Mouse (Mus musculus) forebrain, embryonic 14.5 days (tissue): ENCODE results near the gene Zswim1. TPM values are rescaled to one million over a fixed set of nuclear protein-coding genes. Genes with fewer than 3 reads are reported as not detected.
"Not testable (repeated sequence)": the region's sequence is repeated elsewhere in the genome, so short reads cannot be mapped to it uniquely, and the experiment has no call there.

Experiments used
- ATAC-seq: fragments of 200-750 bp; cut with Nextera tagmentation; 2 replicates; pipeline ENCODE4 v1.8.0; 2017; ENCODE audit warnings: mild to moderate bottlenecking, moderate library complexity
- DNase-seq: peaks from one replicate; pipeline ENCODE4 v3.0.0-alpha.2; 2015; ENCODE audit warnings: low spot score
- H3K27ac ChIP-seq: fragments of 300-500 bp; sonication (generic); 2 replicates; pipeline ENCODE4 v1.5.1; 2014; ENCODE audit warnings: low read depth, mild to moderate bottlenecking, control low read depth, low read length, moderate library complexity
- H3K27me3 ChIP-seq: fragments of 300-500 bp; sonication (generic); replicated peaks from 2 replicates; pipeline ENCODE4 v1.6.1; 2014; ENCODE audit warnings: low read length, control low read depth, mixed read lengths; ENCODE audit not compliant: control insufficient read depth, insufficient read depth
- H3K36me3 ChIP-seq: fragments of 300-500 bp; sonication (generic); 2 replicates; pipeline ENCODE4 v1.6.1; 2014; ENCODE audit warnings: low read length, control low read depth; ENCODE audit not compliant: control insufficient read depth, insufficient read depth
- H3K4me1 ChIP-seq: fragments of 300-500 bp; sonication (generic); 2 replicates; pipeline ENCODE4 v1.6.1; 2014; ENCODE audit warnings: antibody characterized with exemption, low read length, control low read depth; ENCODE audit not compliant: control insufficient read depth, insufficient read depth
- H3K4me2 ChIP-seq: fragments of 300-500 bp; sonication (generic); 2 replicates; pipeline ENCODE4 v1.6.1; 2014; ENCODE audit warnings: mild to moderate bottlenecking, control low read depth, low read length
- H3K4me3 ChIP-seq: fragments of 300-500 bp; sonication (generic); 2 replicates; pipeline ENCODE4 v1.5.1; 2014; ENCODE audit warnings: low read depth, low read length, control low read depth
- H3K9ac ChIP-seq: fragments of 300-500 bp; sonication (generic); 2 replicates; pipeline ENCODE4 v1.6.1; 2014; ENCODE audit warnings: mild to moderate bottlenecking, low read length, control low read depth, moderate library complexity
- H3K9me3 ChIP-seq: fragments of 300-500 bp; sonication (generic); replicated peaks from 2 replicates; pipeline ENCODE4 v1.6.1; 2016; ENCODE audit warnings: low read length, control low read depth, mixed read lengths; ENCODE audit not compliant: control insufficient read depth
- WGBS: fragments of 180-500 bp; shearing (Covaris S2); extraction: QIAGEN DNeasy Blood & Tissue Kit; methylation state at CpG from one replicate; pipeline ENCODE4 v1.1.7; 2014; 5-methylcytosine and 5-hydroxymethylcytosine counted together
- polyA plus RNA-seq: library from polyadenylated mRNA; unstranded; fragments of >200 nt; fragmentation: Nextera tagmentation; extraction: Ambion mirVana; gene quantifications from 2 replicates; pipeline ENCODE4 v1.2.1, GENCODE M21; 2014

Gene Zswim1
- polyA plus RNA-seq, 1 experiment from 2014 or later, result 19.5 TPM

DNA sequence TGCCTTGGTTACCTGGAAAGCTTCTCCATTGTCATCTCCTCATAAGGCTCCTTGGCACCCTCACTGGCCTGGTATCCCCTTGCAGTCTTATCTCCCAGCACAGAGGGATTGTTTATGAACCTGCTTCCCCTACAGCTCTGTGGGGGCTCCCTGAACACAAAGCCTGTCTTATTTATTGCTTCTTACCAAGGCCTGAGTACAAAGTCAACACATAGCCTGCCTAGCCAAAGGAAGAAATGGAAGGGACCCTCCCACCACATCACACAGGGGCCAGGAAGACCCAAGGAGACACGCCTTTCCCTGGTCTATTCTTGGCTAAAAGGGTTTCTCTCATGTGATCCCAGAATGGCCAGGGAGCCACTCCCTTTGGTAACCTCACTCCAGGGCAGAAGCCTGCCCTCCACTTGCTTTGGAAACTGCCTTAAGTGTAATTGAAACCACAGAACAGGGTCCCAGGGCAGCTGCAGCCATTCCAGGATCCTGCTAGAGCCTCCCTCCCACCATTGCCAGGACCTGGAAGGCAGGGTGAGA is 51.8 kb downstream of the Zswim1 start:
- H3K27ac ChIP-seq, result 0 out of 2 replicates have a peak overlapping the region, but pooled peaks have one; percentile 3
- H3K36me3 ChIP-seq, result no peaks in the 10 kb centered on the region
- no peak overlapping the region for H3K4me2 ChIP-seq
- ATAC-seq (no peak), DNase-seq (no peak)
- H3K4me3 ChIP-seq, result no peak overlapping the region
- no peaks in the 10 kb centered on the region for H3K27me3 ChIP-seq
- H3K4me1 ChIP-seq, result peaks cover 6% of the 10 kb centered on the region
- H3K9ac ChIP-seq, result no peak overlapping the region
- WGBS, result 35% methylated on average over 1 of the region's 1 CpGs
- no peaks in the 10 kb centered on the region for H3K9me3 ChIP-seq

DNA sequence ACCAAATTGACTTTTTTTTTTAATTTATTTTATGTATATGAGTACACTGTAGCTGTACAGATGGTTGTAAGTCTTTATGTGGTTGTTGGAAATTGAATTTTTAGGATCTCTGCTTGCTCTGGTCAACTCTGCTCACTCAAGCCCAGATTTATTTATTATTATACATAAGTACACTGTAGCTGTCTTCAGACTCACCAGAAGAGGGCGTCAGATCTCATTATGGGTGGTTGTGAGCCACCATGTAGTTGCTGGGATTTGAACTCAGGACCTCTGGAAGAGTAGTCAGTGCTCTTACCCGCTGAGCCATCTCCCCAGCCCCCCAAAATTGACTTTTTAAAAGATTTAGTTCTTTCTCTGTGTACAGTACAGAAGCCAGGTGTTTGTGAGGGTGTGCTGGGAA is 53.2 kb downstream of the Zswim1 start:
- not testable (repeated sequence) for DNase-seq, H3K36me3 ChIP-seq, H3K9me3 ChIP-seq, H3K27me3 ChIP-seq, H3K9ac ChIP-seq, H3K27ac ChIP-seq, ATAC-seq, H3K4me3 ChIP-seq, H3K4me2 ChIP-seq
- peaks cover 11% of the 10 kb centered on the region for H3K4me1 ChIP-seq
- WGBS, result 37% methylated on average over 2 of the region's 2 CpGs

Other genes starting within 250 kb of the Zswim1 start
- gene Spint3, start 249.2 kb upstream of the Zswim1 start, polyA plus RNA-seq, result not detected in 2 replicates
- gene Wfdc6a, start 237.2 kb upstream of the Zswim1 start, polyA plus RNA-seq, result not detected in 2 replicates
- not detected in 2 replicates for gene Eppin, start 229.1 kb upstream of the Zswim1 start, polyA plus RNA-seq
- not detected in 2 replicates for gene Wfdc6b, start 209.2 kb upstream of the Zswim1 start, polyA plus RNA-seq
- gene Wfdc8, start 209.1 kb upstream of the Zswim1 start, polyA plus RNA-seq, result not detected in 2 replicates
- gene Wfdc16, start 183.9 kb upstream of the Zswim1 start, polyA plus RNA-seq, result not detected in 2 replicates
- not detected in 2 replicates for gene Wfdc10, start 166.6 kb upstream of the Zswim1 start, polyA plus RNA-seq
- gene Wfdc9, start 166.1 kb upstream of the Zswim1 start, polyA plus RNA-seq, result not detected in 2 replicates
- gene Wfdc11, start 148.6 kb upstream of the Zswim1 start, polyA plus RNA-seq, result not detected in 2 replicates
- not detected in 2 replicates for gene Wfdc13, start 137.6 kb upstream of the Zswim1 start, polyA plus RNA-seq
- not detected in 2 replicates for gene Spint4, start 124.2 kb upstream of the Zswim1 start, polyA plus RNA-seq
- not detected in 2 replicates for gene Spint5, start 107.4 kb upstream of the Zswim1 start, polyA plus RNA-seq
- 0.35 and 0.77 TPM in 2 replicates for gene Wfdc3, start 76.8 kb upstream of the Zswim1 start, polyA plus RNA-seq
- gene Dnttip1, start 76.7 kb upstream of the Zswim1 start, polyA plus RNA-seq, result 62.2 and 64.9 TPM in 2 replicates
- gene Ube2c, start 52.8 kb upstream of the Zswim1 start, polyA plus RNA-seq, result 162 and 198 TPM in 2 replicates
- not detected in 2 replicates for gene Tnnc2, start 42.7 kb upstream of the Zswim1 start, polyA plus RNA-seq
- gene Snx21, start 36.9 kb upstream of the Zswim1 start, polyA plus RNA-seq, result 20.4 and 22.8 TPM in 2 replicates
- gene Acot8, start 17.8 kb upstream of the Zswim1 start, polyA plus RNA-seq, result 12.0 and 14.3 TPM in 2 replicates
- 13.0 and 15.0 TPM in 2 replicates for gene Zswim3, start 17.6 kb upstream of the Zswim1 start, polyA plus RNA-seq
- gene Spata25, start 5.9 kb downstream of the Zswim1 start, polyA plus RNA-seq, result 0.30 TPM in 1 of 2 replicates, not detected in the other
- gene Ctsa, start 10.2 kb downstream of the Zswim1 start, polyA plus RNA-seq, result 79.5 and 84.4 TPM in 2 replicates
- 3.9 and 5.8 TPM in 2 replicates for gene Neurl2, start 10.8 kb downstream of the Zswim1 start, polyA plus RNA-seq
- 58.4 and 80.3 TPM in 2 replicates for gene Pltp, start 35.0 kb downstream of the Zswim1 start, polyA plus RNA-seq
- 83.9 and 85.1 TPM in 2 replicates for gene Pcif1, start 56.6 kb downstream of the Zswim1 start, polyA plus RNA-seq
- gene Zfp335, start 89.1 kb downstream of the Zswim1 start, polyA plus RNA-seq, result 8.9 and 13.4 TPM in 2 replicates
- gene Mmp9, start 118.1 kb downstream of the Zswim1 start, polyA plus RNA-seq, result 12.8 and 15.5 TPM in 2 replicates
- 15.1 and 17.7 TPM in 2 replicates for gene Slc12a5, start 138.1 kb downstream of the Zswim1 start, polyA plus RNA-seq
- 69.6 and 95.3 TPM in 2 replicates for gene Ncoa5, start 212.2 kb downstream of the Zswim1 start, polyA plus RNA-seq
- 7.4 and 8.2 TPM in 2 replicates for gene Cd40, start 232.9 kb downstream of the Zswim1 start, polyA plus RNA-seq